Mouse (Mus musculus): ENCODE results near the gene C130060K24Rik.

C130060K24Rik gene

DNA sequence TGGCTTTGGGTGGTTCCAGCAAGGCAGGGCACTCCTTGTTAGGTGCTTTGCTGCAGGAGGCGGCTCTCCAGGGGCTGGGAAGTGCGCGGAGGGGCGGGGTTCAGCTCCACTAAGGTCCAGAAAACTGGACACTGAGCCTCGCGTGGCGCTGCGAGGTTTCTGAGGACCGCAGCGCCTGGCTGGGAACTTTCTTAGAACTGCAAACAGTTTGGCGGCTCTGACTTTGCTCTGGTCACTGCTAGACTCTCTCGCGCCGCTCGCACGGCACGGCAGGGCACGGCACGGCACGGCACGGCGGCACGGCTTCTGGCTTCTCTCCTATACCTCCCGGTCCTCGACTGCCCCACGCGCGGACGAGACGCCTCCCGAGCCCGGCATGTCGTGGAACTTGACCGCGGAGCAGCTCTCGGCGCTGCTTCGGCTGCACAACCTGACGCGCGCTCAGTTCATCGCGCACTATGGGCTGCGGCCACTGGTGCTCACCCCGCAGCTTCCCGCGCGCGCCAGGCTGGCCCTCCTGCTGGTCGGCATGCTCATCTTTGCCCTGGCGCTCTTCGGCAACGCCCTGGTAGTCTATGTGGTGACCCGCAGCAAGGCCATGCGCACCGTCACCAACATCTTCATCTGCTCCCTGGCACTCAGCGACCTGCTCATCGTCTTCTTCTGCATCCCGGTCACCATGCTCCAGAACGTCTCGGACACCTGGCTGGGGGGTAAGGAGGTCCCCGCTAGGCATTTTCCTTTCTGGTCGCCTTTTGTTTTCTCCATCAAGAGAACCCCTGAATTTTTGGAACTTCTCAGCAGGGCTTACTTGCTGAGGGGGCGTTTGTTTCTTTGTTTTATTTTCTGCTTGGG, at the start of gene C130060K24Rik:
Gene C130060K24Rik, plus strand, starts transcription at position 188 of the 855 bp plus-strand sequence.
- DNase-seq: no peak

DNA sequence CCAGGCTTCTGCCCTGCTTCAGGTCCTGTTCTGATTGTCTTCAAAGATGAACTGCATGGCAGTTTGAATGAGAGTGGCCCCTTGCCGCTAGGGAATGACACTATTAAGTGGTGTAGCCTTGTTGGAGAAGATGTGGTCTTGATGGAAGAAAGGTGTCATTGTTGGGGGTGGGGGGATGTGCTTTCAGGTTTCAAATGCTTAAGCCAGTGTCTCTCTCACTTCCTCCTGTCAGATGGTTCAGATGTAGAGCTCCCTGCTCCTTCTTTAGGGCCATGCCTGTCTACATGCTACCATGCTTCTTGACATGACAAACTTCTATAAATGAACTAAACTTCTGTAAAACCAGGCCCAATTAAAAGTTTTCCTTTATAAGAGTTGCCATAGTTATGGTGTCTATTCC, 46.7 kb upstream of the C130060K24Rik start:
- DNase-seq: no peak

DNA sequence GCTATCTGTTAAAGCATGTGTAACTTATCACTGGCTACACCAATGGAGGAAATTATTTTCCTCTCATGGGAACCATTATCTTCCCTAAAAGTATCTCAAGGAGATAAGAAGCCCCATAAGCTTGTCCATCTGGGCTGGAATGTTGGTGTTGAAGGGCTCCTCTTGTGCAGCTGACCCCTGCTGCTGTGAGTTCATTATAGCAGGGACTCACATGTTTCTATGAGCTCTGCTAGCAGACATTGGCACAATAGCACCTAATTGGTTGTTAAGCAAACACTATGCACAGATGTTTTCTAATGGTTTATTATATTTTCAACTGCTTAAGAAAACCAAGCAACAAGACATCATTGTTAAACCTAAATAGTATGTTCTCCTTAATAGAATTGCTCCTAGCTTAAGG, 41.5 kb upstream of the C130060K24Rik start:
- DNase-seq: no peak

DNA sequence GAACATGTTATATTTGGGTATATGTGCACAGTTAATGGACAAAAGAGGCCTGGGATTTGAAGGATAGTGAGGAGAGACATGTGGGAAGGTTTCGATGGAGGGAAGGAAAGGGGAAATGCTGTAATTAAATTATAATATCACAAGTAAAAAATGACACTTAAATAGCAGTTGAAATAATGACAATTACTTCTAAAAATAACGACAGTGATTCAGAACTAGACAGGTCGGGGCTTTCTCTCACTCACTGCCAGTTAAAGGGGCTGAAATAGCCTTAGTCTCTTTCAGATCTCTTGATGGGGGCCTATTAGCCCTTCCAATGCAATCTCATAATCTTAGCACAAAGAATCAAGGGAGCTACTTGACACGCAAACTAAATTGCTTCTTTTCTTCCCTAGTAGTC, 39.5 kb upstream of the C130060K24Rik start:
- DNase-seq: no peak

DNA sequence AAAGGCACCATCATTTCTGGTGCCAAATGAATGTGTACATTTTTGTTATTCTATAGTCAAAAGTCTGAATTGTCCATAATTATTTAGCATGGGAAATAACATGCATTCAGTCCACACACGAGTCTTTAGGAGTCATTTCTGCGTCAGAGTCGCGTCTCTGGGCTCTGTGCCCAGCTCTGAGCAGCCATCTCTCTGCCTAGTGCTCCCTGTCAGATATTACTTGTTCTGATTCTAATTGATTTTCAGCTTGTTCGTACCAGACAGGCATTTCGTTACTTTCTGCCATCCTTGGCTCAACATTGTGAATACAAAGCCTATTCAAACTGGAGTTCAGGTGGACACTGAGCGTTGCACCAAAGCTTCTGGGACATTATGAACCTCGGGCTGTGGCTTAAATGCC, 33.2 kb upstream of the C130060K24Rik start:
- no peak for DNase-seq

DNA sequence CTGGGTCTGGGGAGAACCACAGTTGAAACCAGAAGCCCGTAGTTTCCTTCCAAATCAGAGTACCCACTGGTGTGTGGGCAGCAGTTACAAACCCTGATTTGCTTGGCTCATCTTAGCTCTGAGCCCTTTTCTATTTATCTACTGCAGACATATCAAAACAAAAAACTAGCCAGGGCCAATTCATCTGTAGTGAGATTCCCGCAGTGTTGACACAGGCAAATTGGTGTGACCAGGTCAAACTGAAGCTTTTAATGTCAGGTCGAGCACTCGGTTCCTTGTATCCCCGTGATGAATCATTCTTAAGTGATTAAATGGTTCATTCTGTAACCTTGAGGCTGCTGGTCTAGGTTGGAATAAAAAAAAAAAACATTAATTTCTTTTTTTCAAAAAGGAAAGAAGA, 32.6 kb upstream of the C130060K24Rik start:
- DNase-seq: no peak

DNA sequence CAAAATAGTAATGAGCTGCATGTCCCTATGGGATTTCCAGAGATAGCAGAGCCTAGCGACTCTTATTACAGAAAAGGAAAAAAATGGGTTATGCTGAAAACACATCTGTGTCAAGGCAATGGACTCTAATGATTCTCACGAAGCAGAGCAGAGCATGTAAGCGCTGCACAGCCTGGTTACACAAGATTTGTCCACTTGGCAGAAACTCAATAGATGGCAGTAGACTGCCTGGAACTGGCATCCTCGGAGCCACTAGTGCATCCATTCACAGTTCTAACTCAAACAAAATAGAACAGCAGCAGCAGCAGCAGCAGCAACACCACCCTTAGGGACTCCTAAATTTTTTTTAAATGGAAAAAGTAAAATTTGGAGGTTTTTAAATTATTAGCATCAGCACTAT, 29.3 kb upstream of the C130060K24Rik start:
- no peak for DNase-seq

DNA sequence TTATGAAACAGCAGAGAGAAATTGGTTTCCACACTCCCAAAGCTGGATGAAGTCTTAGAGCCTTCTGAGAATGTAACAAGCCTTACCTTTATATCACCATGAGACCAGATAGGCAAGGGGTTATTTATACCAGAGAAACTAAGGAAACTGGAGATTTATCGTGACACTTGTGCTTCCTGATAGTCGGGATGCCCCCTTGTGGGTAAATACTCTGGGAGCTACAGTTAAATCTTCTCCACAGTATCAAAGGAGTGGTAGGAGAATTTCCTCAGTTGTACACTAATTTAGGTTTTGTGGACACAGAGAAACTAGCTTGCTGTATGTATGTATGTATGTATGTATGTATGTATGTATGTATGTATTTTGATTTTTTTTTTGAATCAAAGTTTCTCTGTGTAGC, 5.0 kb upstream of the C130060K24Rik start:
- no peak for DNase-seq

DNA sequence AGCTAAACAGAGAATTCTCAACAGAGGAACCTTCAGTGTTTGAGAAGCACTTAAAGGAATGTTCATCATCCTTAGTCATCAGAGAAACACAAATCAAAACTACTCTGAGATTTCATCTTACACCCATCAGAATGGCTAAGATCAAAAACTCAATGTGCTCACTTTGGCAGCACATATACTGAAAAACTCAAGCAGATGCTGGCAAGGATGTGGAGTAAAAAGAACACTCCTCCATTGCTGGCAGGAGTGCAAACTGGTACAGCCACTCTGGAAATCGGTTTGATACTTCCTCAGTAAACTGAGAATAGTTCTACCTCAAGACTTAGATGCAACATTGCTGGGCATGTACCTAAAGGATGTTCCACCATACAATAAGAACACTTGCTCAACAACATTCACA, 41.0 kb downstream of the C130060K24Rik start:
- DNase-seq: no peak

DNA sequence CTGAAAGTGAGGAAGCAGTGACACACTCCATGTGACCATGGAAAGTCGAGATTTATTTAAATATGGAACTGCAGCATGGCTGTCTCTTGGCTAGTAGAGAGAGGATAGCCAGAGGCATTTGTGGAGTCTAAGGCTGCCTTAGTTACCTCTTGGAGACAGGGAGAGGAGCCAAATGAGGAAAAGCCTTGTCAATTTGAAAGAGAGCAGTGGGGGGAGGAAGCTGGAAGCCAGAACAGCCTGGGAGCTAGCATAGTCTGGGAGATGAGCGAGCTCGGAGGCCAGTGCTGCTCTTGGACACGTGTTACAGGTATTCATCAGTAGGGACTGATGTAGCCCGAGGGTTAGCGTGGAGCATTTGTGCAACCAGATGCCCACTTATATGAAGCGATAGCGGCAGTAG, 46.2 kb downstream of the C130060K24Rik start:
- no peak for DNase-seq

DNA sequence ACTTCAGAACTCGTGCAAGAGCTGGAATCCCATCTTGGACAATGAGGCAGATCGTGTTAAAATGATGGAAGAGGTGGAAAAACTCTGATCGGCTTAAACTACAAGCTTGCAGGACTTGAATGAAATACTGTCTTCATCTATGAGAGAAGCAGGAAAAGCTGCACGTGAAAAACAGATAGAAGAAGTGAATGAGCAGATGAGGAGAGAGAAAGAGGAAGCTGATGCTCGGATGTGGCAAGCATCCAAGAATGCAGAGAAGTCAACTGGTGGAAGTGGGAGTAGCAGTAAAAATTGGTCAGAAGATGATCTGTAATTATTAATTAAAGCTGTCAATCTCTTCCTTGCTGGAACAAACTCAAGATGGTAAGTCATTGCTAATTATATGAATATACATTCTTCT, 52.3 kb downstream of the C130060K24Rik start:
- no peak for DNase-seq

DNA sequence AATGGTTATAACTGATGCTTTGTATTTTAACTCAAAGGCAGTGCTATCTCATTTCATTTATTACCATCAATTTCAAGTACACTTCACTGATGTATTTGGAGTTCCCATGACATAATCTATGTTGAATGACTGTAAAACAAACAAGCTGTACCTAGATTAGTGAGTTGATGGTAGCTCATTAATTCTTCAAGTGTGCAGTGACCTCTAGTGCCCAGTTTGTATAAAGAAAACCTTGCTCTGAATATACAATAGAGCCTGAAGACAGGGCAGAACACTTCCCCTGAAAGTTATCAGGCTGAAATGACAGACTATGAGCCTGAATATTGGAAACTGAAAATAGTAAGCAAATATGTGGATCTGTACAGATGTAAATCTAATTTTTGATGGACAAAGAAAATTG, 72.6 kb downstream of the C130060K24Rik start:
- DNase-seq: peak; percentile 9

DNA sequence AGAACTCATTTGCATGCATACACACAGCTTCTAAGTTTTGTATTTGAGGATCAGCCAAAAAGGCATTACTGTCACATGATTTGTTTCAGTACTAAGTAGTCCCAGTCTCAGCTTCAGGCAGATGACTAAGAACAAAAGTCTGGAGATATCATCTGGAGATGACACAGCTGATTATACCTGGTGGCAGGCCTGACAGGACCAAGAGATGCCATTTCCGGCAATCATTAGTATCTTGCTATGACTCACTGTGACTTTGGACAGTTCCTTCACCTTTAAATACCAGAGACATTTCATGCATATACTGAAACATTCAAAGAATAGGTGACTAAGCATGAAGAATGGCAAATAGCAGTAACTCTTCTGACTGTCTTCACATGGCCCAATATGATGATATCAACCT, 84.4 kb downstream of the C130060K24Rik start:
- no peak for DNase-seq

DNA sequence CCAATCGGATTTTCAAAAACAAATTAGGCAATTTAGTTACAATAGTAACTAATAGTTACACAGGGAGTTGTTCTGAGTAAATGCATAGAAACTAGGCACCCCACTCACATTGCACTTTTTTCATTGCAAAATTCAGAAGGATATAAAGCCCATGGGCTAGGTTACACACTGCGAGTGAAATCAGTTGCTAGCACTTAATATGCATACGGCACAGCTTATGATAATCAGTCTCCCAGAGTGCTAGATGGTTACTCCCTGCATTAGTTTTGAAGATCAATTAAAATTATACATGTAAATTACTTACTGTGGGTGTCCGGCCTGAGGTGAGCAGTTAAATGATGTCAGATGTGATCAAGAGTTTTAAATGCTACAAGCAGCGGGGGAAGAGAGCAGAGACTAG, 89.4 kb downstream of the C130060K24Rik start:
- no peak for DNase-seq

DNA sequence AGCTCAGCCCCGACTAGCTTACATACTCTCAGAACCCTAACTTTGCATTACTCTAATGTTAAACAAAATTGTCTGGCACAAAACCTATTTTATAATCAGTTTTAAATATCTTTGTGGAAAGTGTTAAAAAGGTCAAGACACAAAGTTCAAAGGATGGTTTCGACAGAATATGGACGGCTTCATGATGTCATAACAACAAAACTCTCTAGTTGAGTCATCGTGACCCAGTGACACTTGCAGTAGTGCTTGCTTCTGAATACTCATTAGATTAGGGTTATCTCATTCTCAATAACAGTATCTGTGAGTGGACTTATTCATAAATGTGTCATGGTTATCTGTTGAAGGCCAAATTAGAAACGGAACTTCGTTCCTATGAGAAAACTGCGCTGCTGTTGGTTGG, 91.5 kb downstream of the C130060K24Rik start:
- DNase-seq: no peak

DNA sequence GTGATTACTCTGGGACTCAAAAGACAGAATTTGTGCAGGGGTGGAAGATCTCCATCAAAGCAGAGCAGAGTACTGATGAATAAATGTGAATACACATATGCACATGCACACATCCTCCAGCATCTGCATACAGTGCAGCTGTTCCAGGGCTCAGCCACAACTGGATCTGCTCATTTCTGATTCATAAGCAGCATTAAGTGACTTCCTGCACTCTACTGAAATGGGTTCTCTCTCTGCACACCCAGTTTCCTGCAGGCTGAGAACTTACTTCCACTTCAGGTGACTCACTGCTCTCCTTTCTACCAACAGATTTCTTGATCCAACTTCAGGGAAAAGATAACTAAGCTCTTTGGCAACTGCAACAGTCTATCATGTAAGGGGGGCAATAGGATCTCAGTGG, 117.9 kb downstream of the C130060K24Rik start:
- no peak for DNase-seq

Measured in cerebellum, adult 8-10 months (tissue).